Mouse (Mus musculus): ENCODE measurements at regions not wholly inside any gene's neighbourhood (a gene's known extent, or its start where the extent isn't known, plus 50 kb on each side); places are given as distances from the start of the nearest gene placed in this dataset.

DNA sequence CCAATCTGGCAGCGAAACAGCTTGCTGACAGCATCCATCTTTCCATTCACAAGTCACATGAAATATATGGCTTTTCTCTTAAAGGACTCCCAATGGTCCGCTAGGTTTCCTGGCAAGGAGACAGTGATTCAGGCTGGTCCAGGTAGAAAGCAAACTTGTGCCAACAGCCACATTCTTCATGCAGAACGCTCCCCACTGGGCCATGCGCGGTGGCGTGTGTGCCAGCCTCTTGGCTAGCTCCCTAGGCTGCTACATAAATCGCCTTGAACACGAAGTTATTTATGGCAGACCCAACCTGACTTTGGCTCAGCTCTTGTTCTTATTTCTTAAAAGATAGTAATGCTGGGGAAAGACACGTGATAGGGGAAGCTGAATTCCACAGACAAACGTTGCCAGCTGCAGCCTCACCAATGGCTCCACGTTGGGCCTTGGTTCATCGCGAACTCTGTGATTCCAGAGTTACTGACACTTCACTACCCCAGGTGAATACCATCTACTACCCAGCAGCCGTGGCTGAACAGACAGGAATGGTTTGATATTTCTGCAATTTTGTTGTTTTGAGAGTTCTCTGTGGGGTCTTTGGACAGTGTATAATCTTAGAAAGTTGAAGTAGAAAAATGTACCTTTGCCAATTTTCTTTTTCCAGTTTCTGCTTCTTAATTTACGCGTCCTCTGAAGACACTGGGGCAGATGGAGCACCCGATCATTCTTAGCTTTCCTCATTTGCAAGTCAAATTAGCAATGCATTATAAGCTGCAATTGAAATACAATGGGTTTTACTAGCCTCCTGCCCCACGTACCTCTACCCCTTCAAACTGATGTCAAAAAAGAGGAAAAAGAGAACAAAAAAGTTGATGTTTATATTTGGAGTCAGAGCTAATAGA lies 66.0 kb upstream of the Creb5 start:
- no peak for TF ChIP-seq CTCF (conservative IDR thresholded peaks at IDR 0.05; ENCODE audit: insufficient read depth, insufficient read length, low read depth, low read length)
- TF ChIP-seq POLR2A (IDR thresholded peaks at IDR 0.05; ENCODE audit: low read depth, low read length), result no peak
